Mouse (Mus musculus) ES-Bruce4 (cell line): Measurements from ENCODE around the gene Onecut1. TPM values are rescaled to one million over a fixed set of nuclear protein-coding genes. Genes with fewer than 3 reads are reported as not detected.

Source experiments
- H3K27ac ChIP-seq: 2 replicates; pipeline ENCODE4 v1.5.1; 2012; ENCODE audit warnings: low read length, inconsistent platforms; ENCODE audit not compliant: insufficient read depth
- H3K27me3 ChIP-seq: 2 replicates; pipeline ENCODE4 v1.6.1; 2012; ENCODE audit warnings: mild to moderate bottlenecking, low read length, inconsistent platforms; ENCODE audit not compliant: control insufficient read depth, poor library complexity, insufficient read depth, severe bottlenecking
- H3K36me3 ChIP-seq: 2 replicates; pipeline ENCODE4 v1.6.1; 2012; ENCODE audit warnings: inconsistent platforms, mild to moderate bottlenecking, low read length, moderate library complexity; ENCODE audit not compliant: control insufficient read depth, poor library complexity, insufficient read depth, severe bottlenecking
- H3K4me1 ChIP-seq: one replicate; pipeline ENCODE4 v1.8.1; 2011; ENCODE audit warnings: low read length; ENCODE audit not compliant: control insufficient read depth, insufficient read depth
- H3K4me3 ChIP-seq: 2 replicates; pipeline ENCODE4 v1.5.1; 2011; ENCODE audit warnings: low read depth, mild to moderate bottlenecking, low read length
- H3K9ac ChIP-seq: 2 replicates; pipeline ENCODE4 v1.6.1; 2012; ENCODE audit warnings: low read depth, mild to moderate bottlenecking, inconsistent platforms; ENCODE audit not compliant: poor library complexity, severe bottlenecking
- H3K9me3 ChIP-seq: replicated peaks from 2 replicates; pipeline ENCODE4 v1.6.1; 2012; ENCODE audit warnings: mild to moderate bottlenecking, low read length, inconsistent platforms; ENCODE audit not compliant: control insufficient read depth, poor library complexity, insufficient read depth, severe bottlenecking
- CTCF ChIP-seq: IDR thresholded peaks from one replicate; pipeline ENCODE4 v1.8.1; 2011; ENCODE audit warnings: low read depth, low read length
- EP300 ChIP-seq: IDR thresholded peaks from 2 replicates; pipeline ENCODE4 v1.6.1; 2011; ENCODE audit warnings: low read depth, low read length; ENCODE audit not compliant: insufficient read depth
- POLR2A ChIP-seq: IDR thresholded peaks from one replicate; pipeline ENCODE4 v1.8.1; 2011; ENCODE audit warnings: low read length; ENCODE audit not compliant: insufficient read depth
- polyA plus RNA-seq: library from polyadenylated mRNA; stranded (reverse); fragments of >200 nt; gene quantifications from 2 replicates; pipeline ENCODE4 v1.2.4, GENCODE M21; 2011; ENCODE audit warnings: low read depth; ENCODE audit not compliant: missing spikeins, insufficient read depth, insufficient read length

Gene Onecut1
- polyA plus RNA-seq, 1 experiment = not detected

DNA sequence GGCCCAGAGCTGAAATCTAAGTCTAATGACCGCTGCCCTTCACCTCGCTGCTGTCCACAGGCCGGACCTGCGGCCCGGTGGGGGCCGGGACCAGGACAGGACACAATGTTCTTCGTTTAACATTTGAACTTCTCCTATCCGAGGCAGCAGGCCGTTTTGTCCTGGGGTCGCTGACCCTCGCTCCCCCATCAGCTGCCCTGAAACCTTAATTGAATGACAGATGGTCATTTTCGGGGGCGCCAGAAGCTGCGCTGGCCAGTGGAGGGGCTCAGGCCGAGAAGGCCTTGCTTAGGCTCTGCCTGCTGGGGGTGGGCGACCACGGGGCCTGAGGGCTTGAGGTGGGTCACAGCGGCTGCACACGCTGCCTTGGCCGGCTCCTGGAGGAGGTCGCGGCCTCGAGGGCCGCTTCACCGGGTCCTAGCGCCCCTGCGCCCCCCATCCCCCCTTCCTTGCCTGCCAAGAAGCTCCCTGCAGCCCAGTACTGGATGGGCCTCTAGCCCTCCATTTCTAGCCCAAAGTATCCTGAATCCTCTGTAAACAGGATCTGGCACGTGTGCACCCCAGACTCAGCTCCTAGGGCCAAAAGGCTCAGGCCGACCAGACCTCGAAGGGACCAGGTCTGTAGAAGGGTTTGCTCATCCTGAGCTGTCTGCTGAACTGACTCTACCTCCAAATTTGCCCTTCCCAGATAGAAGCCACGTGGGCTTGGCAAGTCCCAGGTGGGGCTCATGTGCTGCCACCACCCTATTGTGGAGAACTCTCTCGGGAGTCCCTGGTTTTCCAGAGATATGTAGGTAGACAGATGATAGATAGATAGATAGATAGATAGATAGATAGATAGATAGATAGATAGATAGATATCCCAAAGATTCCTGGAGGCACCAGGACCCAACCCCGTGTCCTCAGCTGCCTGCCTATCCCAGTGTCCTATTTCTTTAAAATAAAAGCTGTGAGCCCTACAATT is 14.6 kb upstream of the Onecut1 start:
- H3K27ac ChIP-seq = no peak overlapping the region
- H3K4me1 ChIP-seq = no peaks in the 10 kb centered on the region
- no peaks in the 10 kb centered on the region for H3K36me3 ChIP-seq
- H3K27me3 ChIP-seq = peaks cover 21% of the 10 kb centered on the region
- TF ChIP-seq CTCF (no peak), EP300 (no peak), POLR2A (no peak)
- H3K9me3 ChIP-seq = peaks cover 5% of the 10 kb centered on the region; the same call in 1 of the 2 replicates
- H3K4me3 ChIP-seq = peak overlapping the region; percentile 29; the same call in 1 of the 2 replicates
- no peak overlapping the region for H3K9ac ChIP-seq

DNA sequence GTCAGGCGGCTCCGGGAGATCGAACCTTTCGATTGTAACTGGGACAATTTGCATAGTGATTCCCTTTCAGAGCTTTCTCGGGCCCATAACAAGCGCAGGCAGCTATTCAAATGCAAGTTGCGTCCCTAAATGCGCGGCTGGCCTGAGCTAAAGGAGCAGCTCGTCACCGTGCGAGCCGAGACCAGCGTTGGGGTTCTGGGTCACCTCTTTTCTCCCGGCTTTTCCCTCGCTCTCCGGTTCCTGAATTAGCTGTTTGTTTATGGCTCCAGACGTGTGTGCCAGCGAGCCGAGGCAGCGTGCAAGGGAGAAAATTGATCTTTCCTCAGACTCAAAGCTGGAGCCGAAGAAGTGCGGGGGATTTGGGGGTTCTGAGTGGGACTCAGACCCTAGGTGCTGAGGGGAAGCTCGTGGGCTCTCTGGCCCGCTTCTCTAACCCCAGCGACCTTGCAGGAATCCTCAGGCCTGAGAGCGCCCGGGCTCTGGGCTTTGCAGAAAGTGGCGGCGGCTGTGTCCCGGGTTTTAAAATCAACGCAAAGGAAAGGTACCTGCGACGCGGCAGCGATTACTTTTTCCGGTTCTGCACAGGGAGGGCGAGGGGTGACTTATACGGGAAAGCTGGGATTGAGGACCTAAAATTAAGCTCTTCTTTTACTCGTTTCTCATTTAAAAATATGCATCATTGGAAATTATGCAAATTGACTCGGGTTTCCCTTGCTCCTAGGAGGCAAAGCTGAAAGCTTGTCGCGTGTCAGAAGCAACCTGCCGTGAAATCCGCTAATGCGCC is 13.1 kb upstream of the Onecut1 start:
- H3K27me3 ChIP-seq = peaks cover 30% of the 10 kb centered on the region
- no peaks in the 10 kb centered on the region for H3K4me1 ChIP-seq
- no peaks in the 10 kb centered on the region for H3K9me3 ChIP-seq
- TF ChIP-seq EP300 (peak; percentile 76), CTCF (no peak), POLR2A (no peak)
- peak overlapping the region; percentile 27; the same call in 1 of the 2 replicates for H3K9ac ChIP-seq
- H3K36me3 ChIP-seq = no peaks in the 10 kb centered on the region
- H3K27ac ChIP-seq = no peak overlapping the region
- H3K4me3 ChIP-seq = peak overlapping the region; percentile 49

- Histone ChIP-seq H3K4me3 (peak overlapping the region; percentile 49), H3K27me3 (peaks cover 30% of the 10 kb centered on the region), H3K9me3 (no peaks in the 10 kb centered on the region), H3K4me1 (no peaks in the 10 kb centered on the region), H3K36me3 (no peaks in the 10 kb centered on the region), H3K27ac (no peak overlapping the region), H3K9ac (peak overlapping the region; percentile 27; the same call in 1 of the 2 replicates)
- TF ChIP-seq CTCF (no peak), EP300 (no peak), POLR2A (no peak)
These were observed 12.3 kb upstream of the Onecut1 start for GRCm38 (mm10) chr9:74849195-74849978.

GRCm38 (mm10) chr9:74849979-74850780 is 11.5 kb upstream of the Onecut1 start:
- Histone ChIP-seq H3K9ac (no peak overlapping the region), H3K4me1 (no peaks in the 10 kb centered on the region), H3K9me3 (no peaks in the 10 kb centered on the region), H3K36me3 (no peaks in the 10 kb centered on the region), H3K4me3 (no peak overlapping the region), H3K27me3 (peaks cover 36% of the 10 kb centered on the region), H3K27ac (no peak overlapping the region)
- no peak for TF ChIP-seq EP300
- no peak for TF ChIP-seq POLR2A
- TF ChIP-seq CTCF = no peak

DNA sequence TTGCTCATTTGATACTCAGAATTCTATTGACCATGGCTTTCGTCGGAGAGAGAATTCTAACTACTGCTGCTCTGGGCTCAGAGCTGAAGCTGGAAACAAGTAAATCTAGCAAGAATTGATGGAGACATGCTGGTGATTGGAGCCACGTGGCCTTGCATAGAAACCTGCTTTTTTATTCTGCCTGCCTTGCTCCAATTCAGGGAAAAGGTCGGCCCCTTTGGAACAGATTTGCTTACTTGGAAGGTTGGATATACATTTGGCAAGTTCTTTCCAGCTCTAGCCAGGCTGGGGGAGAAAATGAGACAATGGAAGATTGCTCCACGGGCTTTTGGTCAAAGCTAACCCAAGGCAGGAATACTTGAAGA is 11.0 kb upstream of the Onecut1 start:
- TF ChIP-seq CTCF (no peak), POLR2A (no peak)
- no peaks in the 10 kb centered on the region for H3K4me1 ChIP-seq
- H3K36me3 ChIP-seq = no peaks in the 10 kb centered on the region
- peaks cover 39% of the 10 kb centered on the region for H3K27me3 ChIP-seq
- no peak overlapping the region for H3K4me3 ChIP-seq
- H3K9me3 ChIP-seq = no peaks in the 10 kb centered on the region
- no peak overlapping the region for H3K9ac ChIP-seq
- no peak overlapping the region for H3K27ac ChIP-seq
